Mouse (Mus musculus) heart, postnatal 0 days (tissue): ENCODE data around the gene Mycn.

Experiments used
- CTCF ChIP-seq: IDR thresholded peaks from 2 replicates; pipeline ENCODE4 v1.5.1; 2016; ENCODE audit warnings: antibody characterized with exemption, control low read depth, low read depth
- EP300 ChIP-seq: IDR thresholded peaks from 2 replicates; pipeline ENCODE4 v1.6.1; 2016; ENCODE audit warnings: antibody characterized with exemption, low read depth

GRCm38 (mm10) chr12:12905117-12905516 lies 36.6 kb downstream of the Mycn start:
- no peak for TF ChIP-seq CTCF
- no peak for TF ChIP-seq EP300
